Mouse (Mus musculus) ES-E14 (cell line): ENCODE data around the gene Gucy2e.

Source experiments
- HCFC1 ChIP-seq: IDR thresholded peaks from 2 replicates; pipeline ENCODE4 v1.6.1; 2012; ENCODE audit warnings: low read length, inconsistent platforms, borderline replicate concordance; ENCODE audit not compliant: insufficient read depth
- MAFK ChIP-seq: IDR thresholded peaks from 2 replicates; pipeline ENCODE4 v1.6.1; 2014; ENCODE audit warnings: mild to moderate bottlenecking, low read depth, low read length, inconsistent platforms; ENCODE audit not compliant: insufficient read depth
- ZC3H11A ChIP-seq: IDR thresholded peaks from 2 replicates; pipeline ENCODE4 v1.6.1; 2012; ENCODE audit warnings: low read depth, mild to moderate bottlenecking, inconsistent platforms, low read length, borderline replicate concordance
- ZNF384 ChIP-seq: IDR thresholded peaks from 2 replicates; pipeline ENCODE4 v1.6.1; 2012; ENCODE audit warnings: low read depth, low read length, inconsistent platforms

GRCm38 (mm10) chr11:69272122-69272740, 35.4 kb upstream of the Gucy2e start:
- TF ChIP-seq ZNF384 (no peak), HCFC1 (no peak), ZC3H11A (no peak), MAFK (no peak)
